Mouse (Mus musculus) forebrain, embryonic 10.5 days (tissue): ENCODE measurements at regions not wholly inside any gene's neighbourhood (a gene's known extent, or its start where the extent isn't known, plus 50 kb on each side); places are given as distances from the start of the nearest gene placed in this dataset.

Experiments
- DNase-seq: peaks from one replicate; pipeline ENCODE4 v3.0.0-alpha.2; 2017; ENCODE audit warnings: low spot score; ENCODE audit errors: extremely low spot score
- H3K27ac ChIP-seq: fragments of 300-500 bp; sonication (generic); 2 replicates; pipeline ENCODE4 v1.5.1; 2016; ENCODE audit warnings: mild to moderate bottlenecking
- H3K27me3 ChIP-seq: fragments of 300-500 bp; sonication (generic); 2 replicates; pipeline ENCODE4 v1.6.1; 2016; ENCODE audit warnings: mild to moderate bottlenecking; ENCODE audit not compliant: poor library complexity, severe bottlenecking
- H3K36me3 ChIP-seq: fragments of 300-500 bp; sonication (generic); replicated peaks from 2 replicates; pipeline ENCODE4 v1.6.1; 2016; ENCODE audit warnings: mild to moderate bottlenecking, moderate library complexity
- H3K4me1 ChIP-seq: fragments of 300-500 bp; sonication (generic); 2 replicates; pipeline ENCODE4 v1.6.1; 2016
- H3K4me3 ChIP-seq: fragments of 300-500 bp; sonication (generic); 2 replicates; pipeline ENCODE4 v1.5.1; 2016; ENCODE audit warnings: mild to moderate bottlenecking, moderate library complexity
- H3K9me3 ChIP-seq: fragments of 300-500 bp; sonication (generic); 2 replicates; pipeline ENCODE4 v1.6.1; 2016; ENCODE audit warnings: mild to moderate bottlenecking, moderate library complexity
- WGBS: fragments of 180-500 bp; shearing (Covaris S2); methylation state at CpG from one replicate; pipeline ENCODE4 v1.1.7; 2016; 5-methylcytosine and 5-hydroxymethylcytosine counted together

DNA sequence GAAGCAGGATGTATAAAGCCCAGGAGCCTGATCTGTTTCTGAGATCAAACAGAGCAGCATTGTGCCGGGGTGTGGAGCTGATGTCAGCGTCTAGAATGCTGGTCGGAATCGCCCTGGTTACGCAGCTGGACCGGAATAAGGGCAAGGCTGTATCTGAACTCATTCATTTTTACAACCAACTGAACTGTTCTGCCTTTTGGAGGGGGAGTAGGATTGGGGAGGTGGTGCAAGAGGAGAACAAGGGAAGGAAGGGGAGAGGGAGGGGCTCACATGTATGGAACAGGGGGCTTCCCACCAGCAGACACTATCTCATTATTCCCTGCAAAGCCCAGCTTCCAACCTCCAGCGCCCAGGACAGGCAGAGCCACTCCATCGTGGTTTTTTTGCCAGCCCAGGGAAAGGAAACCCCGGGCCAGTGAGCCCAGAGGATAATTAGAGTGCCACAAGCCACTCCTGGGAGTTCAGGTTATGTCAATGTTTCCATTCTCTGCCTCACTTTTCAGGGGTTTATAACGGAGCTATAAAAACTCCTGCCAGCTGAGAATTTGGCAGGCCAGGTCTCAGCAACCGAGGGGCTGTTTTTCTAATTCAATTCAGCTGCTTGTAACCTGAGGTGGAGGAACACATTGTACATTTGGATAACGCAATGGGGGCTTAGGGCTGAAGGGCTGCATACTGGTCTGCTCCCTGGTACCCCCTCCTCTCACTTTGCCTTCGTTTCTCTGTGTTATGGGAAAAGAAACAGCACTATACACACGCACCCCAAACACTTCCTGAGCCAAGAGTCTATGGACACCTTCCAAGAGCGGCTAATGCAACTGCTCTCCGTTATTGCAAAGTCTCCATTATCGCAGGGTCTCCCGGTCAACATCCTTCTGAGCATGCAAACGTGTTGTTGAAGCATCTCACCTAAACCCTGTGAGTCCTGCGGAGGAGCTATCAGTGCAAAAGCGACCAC lies 170.0 kb upstream of the Hes1 start:
- Histone ChIP-seq H3K36me3 (no peaks in the 10 kb centered on the region), H3K27ac (peak overlapping the region; percentile 80), H3K27me3 (peaks cover 43% of the 10 kb centered on the region), H3K4me3 (peak overlapping the region; percentile 30; the same call in 1 of the 2 replicates), H3K9me3 (no peaks in the 10 kb centered on the region), H3K4me1 (peaks cover 57% of the 10 kb centered on the region)
- DNase-seq, result peak; percentile 78
- WGBS, result 32% methylated on average over 21 of the region's 21 CpGs

DNA sequence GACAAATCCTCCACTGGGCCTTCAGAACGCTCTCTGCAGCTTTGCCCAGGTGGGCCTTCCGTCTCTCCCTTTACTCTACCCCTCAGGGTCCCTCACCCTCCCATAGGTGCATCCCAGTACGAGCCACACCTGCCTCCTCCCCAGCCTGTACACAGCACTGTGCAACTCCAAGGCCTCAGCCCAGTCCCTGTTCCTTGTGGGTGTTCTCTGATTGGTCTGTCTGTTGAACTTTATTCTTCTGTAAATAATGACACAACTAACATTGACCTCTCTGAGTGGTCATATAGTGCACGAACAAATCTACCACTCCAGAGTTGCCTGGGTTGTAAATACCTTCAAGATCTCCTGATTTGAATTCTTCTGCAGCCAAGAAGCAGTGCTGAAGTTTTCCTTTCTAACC lies 167.8 kb upstream of the Hes1 start:
- WGBS, result 93% methylated on average over 4 of the region's 4 CpGs
- Histone ChIP-seq H3K4me1 (peaks cover 43% of the 10 kb centered on the region), H3K36me3 (no peaks in the 10 kb centered on the region), H3K4me3 (no peak overlapping the region), H3K27ac (no peak overlapping the region), H3K9me3 (no peaks in the 10 kb centered on the region), H3K27me3 (peaks cover 49% of the 10 kb centered on the region)
- no peak for DNase-seq

DNA sequence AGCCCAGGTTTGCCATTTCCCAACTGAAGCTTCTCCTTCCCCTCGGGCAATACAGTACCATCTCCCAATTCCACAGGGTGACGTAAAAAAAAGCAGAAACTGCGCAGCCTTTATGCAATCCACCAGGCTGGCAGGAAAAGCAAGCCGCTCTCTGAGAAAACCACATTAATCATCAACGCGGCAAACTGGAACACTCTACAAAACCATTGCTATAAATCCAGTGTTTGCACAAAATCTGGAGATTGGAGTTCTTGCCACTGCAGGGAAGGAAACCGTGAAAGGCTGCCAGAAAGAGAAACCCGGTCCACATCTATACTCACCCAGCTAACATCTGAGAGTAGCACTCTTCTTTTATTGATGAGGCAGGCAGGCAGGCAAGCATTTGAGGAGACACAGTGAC lies 160.7 kb upstream of the Hes1 start:
- peaks cover 76% of the 10 kb centered on the region for H3K27me3 ChIP-seq
- peaks cover 55% of the 10 kb centered on the region for H3K4me1 ChIP-seq
- H3K27ac ChIP-seq, result no peak overlapping the region
- H3K4me3 ChIP-seq, result no peak overlapping the region
- H3K36me3 ChIP-seq, result no peaks in the 10 kb centered on the region
- 81% methylated on average over 8 of the region's 8 CpGs for WGBS
- no peaks in the 10 kb centered on the region for H3K9me3 ChIP-seq
- no peak for DNase-seq

DNA sequence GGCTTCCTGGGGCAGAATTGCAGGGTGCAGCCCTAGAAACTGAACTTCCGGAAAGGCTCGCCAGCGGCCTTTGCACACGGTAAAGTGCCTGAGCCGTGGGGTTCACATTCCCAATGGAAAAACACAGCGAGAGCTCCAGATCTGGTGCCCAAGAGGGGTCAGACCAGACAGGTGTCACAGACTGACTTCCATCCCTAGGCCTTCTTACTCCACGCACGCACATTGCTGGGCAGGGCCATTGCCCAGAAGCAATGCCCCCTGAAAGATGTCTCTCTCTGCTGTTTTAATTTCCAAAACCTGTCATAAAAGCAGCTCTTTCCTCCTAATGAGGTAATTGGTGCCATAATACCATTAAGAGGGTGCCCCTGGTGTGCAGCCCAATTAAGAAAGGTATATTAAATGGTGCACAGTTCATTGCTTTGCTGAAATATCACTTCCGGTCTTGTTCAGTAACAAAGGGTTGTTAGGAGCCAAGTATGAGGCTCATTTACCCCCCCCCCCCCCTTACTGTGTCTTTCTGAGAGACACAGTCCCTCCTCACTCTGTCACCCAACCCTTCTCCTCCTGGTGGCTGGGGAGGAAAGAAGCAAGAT lies 159.9 kb upstream of the Hes1 start:
- 62% methylated on average over 9 of the region's 9 CpGs for WGBS
- no peak for DNase-seq
- peaks cover 62% of the 10 kb centered on the region for H3K4me1 ChIP-seq
- peak overlapping the region; percentile 6 for H3K27ac ChIP-seq
- H3K27me3 ChIP-seq, result peaks cover 81% of the 10 kb centered on the region
- no peaks in the 10 kb centered on the region for H3K9me3 ChIP-seq
- H3K4me3 ChIP-seq, result no peak overlapping the region
- no peaks in the 10 kb centered on the region for H3K36me3 ChIP-seq

DNA sequence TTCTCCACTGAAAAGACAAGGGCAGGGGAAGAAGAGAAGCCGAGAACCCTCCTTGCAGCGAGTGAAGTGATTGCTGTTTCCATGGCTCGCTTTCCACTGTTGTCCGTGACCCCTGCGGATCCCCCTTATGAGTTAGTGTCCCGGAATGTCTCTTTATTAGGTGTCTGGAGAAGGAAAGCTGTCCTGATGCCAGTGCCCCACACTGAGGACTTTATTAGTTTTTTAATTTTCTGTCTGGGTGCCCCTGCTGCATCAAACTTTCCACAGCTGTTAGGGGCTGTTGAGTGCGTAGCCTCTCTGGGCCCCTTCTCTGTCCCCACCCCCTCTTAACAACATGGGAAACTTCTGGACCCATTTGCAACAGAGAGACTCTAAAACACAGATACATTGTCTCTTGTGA lies 156.9 kb upstream of the Hes1 start:
- peaks cover 77% of the 10 kb centered on the region for H3K4me1 ChIP-seq
- 71% methylated on average over 7 of the region's 7 CpGs for WGBS
- no peaks in the 10 kb centered on the region for H3K36me3 ChIP-seq
- H3K4me3 ChIP-seq, result no peak overlapping the region
- peaks cover 92% of the 10 kb centered on the region for H3K27me3 ChIP-seq
- H3K9me3 ChIP-seq, result peaks cover 10% of the 10 kb centered on the region
- peak overlapping the region; percentile 64 for H3K27ac ChIP-seq
- DNase-seq, result no peak

DNA sequence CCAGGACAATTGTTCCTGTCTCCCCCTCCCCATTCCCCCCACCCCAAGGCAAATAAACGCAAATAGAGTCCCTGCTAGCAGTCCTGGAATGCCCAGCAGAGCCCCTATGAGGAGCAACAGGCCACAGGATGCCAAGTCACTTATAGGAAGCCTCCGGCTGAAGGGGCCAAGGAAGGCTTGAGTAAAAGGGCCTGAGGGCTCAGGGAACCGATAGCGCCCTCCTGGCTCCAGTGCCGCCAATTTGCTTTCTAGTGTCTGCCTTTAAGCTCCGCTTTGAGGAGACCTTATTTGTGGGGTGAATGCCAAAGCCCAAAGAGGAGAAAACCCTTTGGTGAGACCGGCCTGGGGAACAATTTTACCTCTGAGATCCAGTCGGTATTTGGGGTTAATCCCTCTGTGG lies 156.2 kb upstream of the Hes1 start:
- 7% methylated on average over 8 of the region's 8 CpGs for WGBS
- DNase-seq, result no peak

DNA sequence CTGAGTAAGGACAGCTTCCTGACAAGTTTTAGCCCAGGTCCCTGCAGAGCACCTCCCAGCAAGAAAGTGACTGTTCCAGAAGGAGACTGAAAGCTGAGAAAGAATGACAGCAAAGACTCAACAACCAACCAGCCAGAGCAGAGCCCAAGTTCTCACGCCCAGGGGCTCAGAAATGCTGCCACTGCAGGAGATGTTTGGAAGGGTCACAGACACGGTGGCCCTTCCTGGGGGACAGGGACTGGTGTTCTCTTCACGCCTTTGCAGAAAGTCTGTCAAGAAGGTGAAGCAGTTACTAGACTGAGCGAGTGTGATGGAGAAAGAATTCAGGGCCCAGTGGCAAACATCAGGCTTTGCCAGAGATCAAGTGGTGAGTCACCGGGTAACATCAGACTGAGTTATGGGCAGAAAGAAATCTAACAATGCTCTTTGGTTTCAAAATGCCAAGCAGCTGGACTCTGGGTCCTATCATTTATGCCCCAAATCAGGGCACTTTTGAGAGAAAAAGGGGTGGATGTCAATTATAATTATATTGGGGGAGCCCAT lies 154.2 kb upstream of the Hes1 start:
- Histone ChIP-seq H3K36me3 (no peaks in the 10 kb centered on the region), H3K9me3 (peaks cover 10% of the 10 kb centered on the region), H3K27ac (no peak overlapping the region), H3K27me3 (peaks cover 87% of the 10 kb centered on the region), H3K4me3 (no peak overlapping the region), H3K4me1 (peaks cover 56% of the 10 kb centered on the region)
- 46% methylated on average over 5 of the region's 5 CpGs for WGBS
- DNase-seq, result no peak

More for the DNA sequence above, 156.2 kb upstream of the Hes1 start:
- H3K4me3 ChIP-seq, result no peak overlapping the region
- no peaks in the 10 kb centered on the region for H3K36me3 ChIP-seq
- peak overlapping the region; percentile 64 for H3K27ac ChIP-seq
- peaks cover 10% of the 10 kb centered on the region for H3K9me3 ChIP-seq
- peaks cover 76% of the 10 kb centered on the region for H3K4me1 ChIP-seq
- H3K27me3 ChIP-seq, result peaks cover 88% of the 10 kb centered on the region

DNA sequence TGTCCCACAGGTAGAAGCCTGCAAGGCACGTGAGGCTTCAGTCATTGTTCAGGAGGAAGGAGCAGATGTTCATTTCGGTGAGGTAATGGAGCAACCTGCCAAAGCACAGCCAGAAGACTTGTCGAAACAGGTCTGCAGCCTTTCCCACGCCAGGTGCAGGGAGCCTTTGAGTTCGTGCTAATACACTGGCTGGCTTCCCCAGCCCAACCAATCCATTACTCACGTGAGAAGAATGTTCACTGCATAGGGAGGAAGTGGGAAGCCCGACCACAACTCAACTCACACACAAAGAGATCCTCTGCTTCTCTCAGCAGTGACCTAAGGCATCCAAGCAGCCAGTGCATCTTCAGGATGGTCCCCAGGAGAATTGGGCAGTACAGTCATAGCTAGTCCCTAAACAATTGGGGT lies 153.0 kb upstream of the Hes1 start:
- Histone ChIP-seq H3K9me3 (peaks cover 10% of the 10 kb centered on the region), H3K36me3 (no peaks in the 10 kb centered on the region), H3K27me3 (peaks cover 86% of the 10 kb centered on the region), H3K4me1 (peaks cover 52% of the 10 kb centered on the region), H3K4me3 (no peak overlapping the region), H3K27ac (no peak overlapping the region)
- no peak for DNase-seq
- WGBS, result 85% methylated on average over 7 of the region's 7 CpGs

DNA sequence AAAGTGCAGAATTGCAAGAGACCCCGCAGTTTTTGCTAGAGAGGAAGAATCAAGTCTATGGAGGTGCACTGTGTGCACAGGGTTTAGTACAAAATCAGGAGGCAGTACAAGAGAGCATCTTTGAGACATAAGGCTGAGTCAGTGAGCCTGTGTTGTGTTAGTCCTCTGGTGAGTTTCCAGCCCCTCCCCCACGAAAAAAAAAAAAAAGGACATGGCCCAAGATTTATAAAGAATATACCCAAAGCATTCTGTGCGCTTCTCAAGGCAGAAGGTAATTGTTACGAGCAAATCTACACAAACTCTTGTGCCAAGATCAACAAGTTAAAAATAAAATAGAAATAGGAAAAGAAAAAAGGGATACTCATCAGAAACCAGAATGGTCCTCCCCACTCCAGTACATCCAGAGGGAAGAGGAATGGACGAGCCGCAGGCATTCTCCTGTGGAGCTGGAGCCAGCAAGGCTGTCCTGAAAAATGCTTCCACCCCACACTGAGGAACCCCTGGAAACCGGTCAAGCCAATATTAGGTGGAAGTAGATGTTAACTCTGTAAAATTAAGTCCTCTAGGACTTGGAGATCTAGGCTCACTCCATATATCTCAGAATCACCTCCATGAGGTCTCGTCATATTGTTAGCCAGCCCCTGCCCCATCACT lies 150.7 kb upstream of the Hes1 start:
- DNase-seq, result no peak
- peaks cover 33% of the 10 kb centered on the region for H3K4me1 ChIP-seq
- H3K9me3 ChIP-seq, result peaks cover 10% of the 10 kb centered on the region
- 84% methylated on average over 8 of the region's 8 CpGs for WGBS
- no peaks in the 10 kb centered on the region for H3K36me3 ChIP-seq
- H3K27ac ChIP-seq, result no peak overlapping the region
- peaks cover 64% of the 10 kb centered on the region for H3K27me3 ChIP-seq
- no peak overlapping the region for H3K4me3 ChIP-seq

DNA sequence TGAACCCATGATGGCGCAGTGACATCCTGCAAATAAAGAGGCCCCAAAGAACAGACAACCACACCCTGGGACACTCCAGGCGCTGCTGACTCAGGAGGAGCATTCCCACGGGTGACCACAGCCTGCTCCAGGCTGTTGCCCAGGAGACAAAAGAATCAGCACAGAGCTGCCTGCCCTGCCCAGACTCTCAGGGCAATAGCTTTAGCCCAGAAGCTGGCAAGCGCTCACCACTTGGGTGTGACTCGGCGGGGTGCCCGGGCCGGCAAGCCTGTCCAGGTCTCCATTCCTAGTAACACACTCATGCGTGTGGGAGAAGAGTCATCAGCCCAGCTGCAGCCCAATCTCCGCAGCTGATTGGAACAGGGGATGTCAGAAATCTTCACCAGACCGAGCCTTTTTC lies 148.8 kb upstream of the Hes1 start:
- Histone ChIP-seq H3K27me3 (peaks cover 60% of the 10 kb centered on the region), H3K36me3 (no peaks in the 10 kb centered on the region), H3K4me3 (no peak overlapping the region), H3K27ac (0 out of 2 replicates have a peak overlapping the region, but pooled peaks have one; percentile 51), H3K9me3 (peaks cover 10% of the 10 kb centered on the region), H3K4me1 (peaks cover 14% of the 10 kb centered on the region)
- 76% methylated on average over 11 of the region's 11 CpGs for WGBS
- DNase-seq, result no peak

DNA sequence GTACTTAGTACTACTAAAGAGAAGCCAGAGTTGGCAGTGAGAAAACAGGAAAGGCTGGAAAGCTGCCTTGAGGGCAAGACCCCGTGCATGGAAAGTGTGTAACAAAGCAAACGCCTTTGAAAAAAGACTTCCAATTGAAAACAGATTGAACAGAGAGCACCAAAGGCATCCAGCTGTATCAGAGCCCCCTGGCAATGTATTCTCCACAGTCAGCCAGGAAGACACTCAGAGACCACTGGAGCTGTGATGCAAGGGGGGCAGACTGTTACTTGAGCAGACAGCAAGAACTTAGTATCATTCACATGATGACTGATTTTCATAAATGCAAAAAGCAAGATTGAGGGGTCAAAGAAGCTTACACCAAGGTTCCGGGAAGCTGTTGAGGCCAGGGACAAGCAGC lies 146.2 kb upstream of the Hes1 start:
- Histone ChIP-seq H3K4me3 (no peak overlapping the region), H3K27ac (no peak overlapping the region), H3K27me3 (peaks cover 38% of the 10 kb centered on the region), H3K4me1 (peaks cover 10% of the 10 kb centered on the region), H3K9me3 (no peaks in the 10 kb centered on the region), H3K36me3 (no peaks in the 10 kb centered on the region)
- 55% methylated on average over 3 of the region's 3 CpGs for WGBS
- DNase-seq, result no peak

DNA sequence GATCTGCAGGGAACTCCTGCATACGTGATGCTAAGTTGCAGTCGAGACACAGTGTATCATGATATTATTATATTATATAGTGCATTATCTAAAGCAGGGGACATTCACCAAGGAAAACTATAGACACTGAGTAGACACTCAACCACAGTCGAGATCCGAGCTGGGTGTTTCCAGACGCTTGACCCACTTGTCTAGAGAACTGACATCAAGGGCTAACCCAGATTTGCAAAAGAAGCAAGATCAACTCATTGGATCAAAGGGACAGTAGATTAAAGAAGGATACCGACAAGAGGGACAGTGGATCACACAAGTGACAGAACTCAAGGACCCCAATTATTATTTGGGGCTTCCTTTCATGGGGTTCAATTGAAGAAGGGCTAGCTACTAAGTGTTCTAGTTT lies 145.8 kb upstream of the Hes1 start:
- Histone ChIP-seq H3K4me1 (peaks cover 10% of the 10 kb centered on the region), H3K27ac (no peak overlapping the region), H3K9me3 (no peaks in the 10 kb centered on the region), H3K27me3 (peaks cover 34% of the 10 kb centered on the region), H3K4me3 (no peak overlapping the region), H3K36me3 (no peaks in the 10 kb centered on the region)
- no peak for DNase-seq
- 89% methylated on average over 6 of the region's 6 CpGs for WGBS
